Mouse (Mus musculus) olfactory bulb, adult 2 months (tissue): ENCODE data around the gene Mvp.

Experiments used
- CTCF ChIP-seq: fragments of 200-500 bp; IDR thresholded peaks from 2 replicates; pipeline ENCODE4 v1.5.1; 2012; ENCODE audit warnings: low read depth, mild to moderate bottlenecking, low read length, moderate library complexity; ENCODE audit not compliant: insufficient read depth
- POLR2A ChIP-seq: fragments of 200-500 bp; IDR thresholded peaks from 2 replicates; pipeline ENCODE4 v1.6.1; 2012; ENCODE audit warnings: mild to moderate bottlenecking, low read depth, low read length, moderate library complexity; ENCODE audit not compliant: insufficient read depth

DNA sequence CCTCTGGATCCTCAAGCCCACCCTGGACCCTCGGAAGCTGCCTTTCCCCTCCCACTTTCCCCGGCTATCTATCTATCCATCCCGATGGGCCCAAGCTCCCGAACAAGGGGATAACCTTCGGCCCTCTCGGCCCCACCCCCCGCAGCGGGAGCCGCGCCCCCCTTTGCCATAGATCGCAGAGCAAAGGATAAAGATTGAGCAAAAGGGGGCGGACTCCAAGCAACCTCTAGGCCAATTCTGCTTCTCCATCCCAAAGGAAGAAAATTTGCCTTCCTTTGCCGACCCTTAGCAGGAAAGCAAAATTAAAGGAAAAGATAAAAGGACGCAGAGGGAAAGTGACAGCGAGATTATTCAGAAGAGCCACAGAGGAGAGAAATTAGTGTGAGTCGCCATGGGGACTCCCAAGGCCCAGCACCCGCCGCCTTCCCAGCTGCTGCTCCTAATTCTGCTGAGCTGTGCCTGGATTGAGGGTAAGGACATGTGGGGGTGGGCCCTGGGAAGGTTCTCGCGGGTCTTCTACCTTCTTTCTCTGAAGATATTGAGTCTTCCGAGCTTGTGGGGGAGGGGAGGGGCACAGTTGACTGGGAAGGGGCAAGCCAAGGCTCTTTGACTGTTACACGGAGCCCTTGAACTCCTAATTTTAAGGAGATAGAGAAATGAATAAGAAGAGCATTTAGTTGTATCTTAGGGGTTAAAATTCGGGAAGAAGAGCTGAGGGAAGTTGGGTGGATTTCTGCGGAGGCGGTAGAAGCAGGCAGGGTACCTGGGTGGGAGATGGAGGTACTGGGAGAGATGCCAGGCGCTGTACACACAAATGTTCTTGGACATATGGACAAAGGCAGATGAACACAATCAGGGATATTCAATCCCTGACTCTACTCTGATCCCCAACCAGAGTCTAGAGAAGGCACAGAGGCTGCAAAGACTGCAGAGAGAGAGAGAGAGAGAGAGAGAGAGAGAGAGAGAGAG is 63.5 kb downstream of the Mvp start:
- TF ChIP-seq POLR2A, result no peak
- TF ChIP-seq CTCF, result no peak
